Mouse (Mus musculus) heart, embryonic 12.5 days (tissue): ENCODE measurements around the gene Mrpl51. TPM values are rescaled to one million over a fixed set of nuclear protein-coding genes. Genes with fewer than 3 reads are reported as not detected.
A peak's percentile ranks its signal among the peaks of the same experiment; 100 is the strongest.
"Not testable (repeated sequence)": the region's sequence is repeated elsewhere in the genome, so short reads cannot be mapped to it uniquely, and the experiment has no call there.

ENCODE experiments used
- ATAC-seq: fragments of 200-750 bp; cut with Nextera tagmentation; 2 replicates; pipeline ENCODE4 v1.8.0; 2017; ENCODE audit warnings: moderate TSS enrichment, moderate library complexity; ENCODE audit not compliant: insufficient number of reproducible peaks, low FRiP score
- H3K27ac ChIP-seq: fragments of 300-500 bp; sonication (generic); 2 replicates; pipeline ENCODE4 v1.5.1; 2016; ENCODE audit warnings: mild to moderate bottlenecking, moderate library complexity; ENCODE audit not compliant: poor library complexity, severe bottlenecking
- H3K27me3 ChIP-seq: fragments of 300-500 bp; sonication (generic); replicated peaks from 2 replicates; pipeline ENCODE4 v1.6.1; 2016; ENCODE audit warnings: mild to moderate bottlenecking, moderate library complexity
- H3K36me3 ChIP-seq: fragments of 300-500 bp; sonication (generic); 2 replicates; pipeline ENCODE4 v1.6.1; 2016; ENCODE audit warnings: mild to moderate bottlenecking, moderate library complexity
- H3K4me1 ChIP-seq: fragments of 300-500 bp; sonication (generic); replicated peaks from 2 replicates; pipeline ENCODE4 v1.6.1; 2016; ENCODE audit warnings: mild to moderate bottlenecking
- H3K4me2 ChIP-seq: fragments of 300-500 bp; sonication (generic); 2 replicates; pipeline ENCODE4 v1.6.1; 2016; ENCODE audit warnings: mild to moderate bottlenecking, moderate library complexity
- H3K4me3 ChIP-seq: fragments of 300-500 bp; sonication (generic); 2 replicates; pipeline ENCODE4 v1.5.1; 2016; ENCODE audit warnings: mild to moderate bottlenecking
- H3K9ac ChIP-seq: fragments of 300-500 bp; sonication (generic); 2 replicates; pipeline ENCODE4 v1.6.1; 2016; ENCODE audit warnings: mild to moderate bottlenecking, moderate library complexity
- H3K9me3 ChIP-seq: fragments of 300-500 bp; sonication (generic); replicated peaks from 2 replicates; pipeline ENCODE4 v1.6.1; 2016; ENCODE audit warnings: mild to moderate bottlenecking, moderate library complexity
- WGBS: fragments of 180-500 bp; shearing (Covaris S2); methylation state at CpG from one replicate; pipeline ENCODE4 v1.1.7; 2016; 5-methylcytosine and 5-hydroxymethylcytosine counted together
- polyA plus RNA-seq: library from polyadenylated mRNA; unstranded; fragments of >200 nt; fragmentation: Nextera tagmentation; extraction: Ambion mirVana; gene quantifications from 2 replicates; pipeline ENCODE4 v1.2.1, GENCODE M21; 2016

Mrpl51 gene
- polyA plus RNA-seq, 1 experiment from 2014 or later, result 218 TPM

GRCm38 (mm10) chr6:125159773-125160557, 31.6 kb upstream of the Mrpl51 start:
- H3K4me1 ChIP-seq, result peaks cover 31% of the 10 kb centered on the region
- ATAC-seq, result no peak
- no peaks in the 10 kb centered on the region for H3K9me3 ChIP-seq
- H3K36me3 ChIP-seq, result peaks cover 75% of the 10 kb centered on the region
- H3K4me3 ChIP-seq, result no peak overlapping the region
- no peak overlapping the region for H3K4me2 ChIP-seq
- WGBS, result 63% methylated on average over 7 of the region's 7 CpGs
- H3K27ac ChIP-seq, result peak overlapping the region; percentile 82
- no peak overlapping the region for H3K9ac ChIP-seq
- H3K27me3 ChIP-seq, result no peaks in the 10 kb centered on the region

DNA sequence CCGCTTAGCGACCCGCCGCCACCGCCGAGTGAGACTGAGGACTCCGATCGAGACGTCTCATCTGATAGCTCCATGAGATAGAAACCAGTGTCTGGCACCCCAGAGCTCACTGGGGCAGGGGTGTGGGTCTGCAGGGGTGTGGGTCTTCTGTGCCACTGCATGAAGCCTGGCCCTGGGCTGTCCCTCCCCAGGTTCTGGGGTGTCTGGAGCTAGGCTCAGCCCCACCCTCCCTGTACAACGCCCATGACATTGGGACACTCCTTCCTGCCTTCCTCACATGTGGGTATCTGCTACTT, 31.1 kb upstream of the Mrpl51 start:
- H3K4me1 ChIP-seq, result peaks cover 31% of the 10 kb centered on the region
- H3K27me3 ChIP-seq, result no peaks in the 10 kb centered on the region
- peak overlapping the region; percentile 82 for H3K27ac ChIP-seq
- H3K9me3 ChIP-seq, result no peaks in the 10 kb centered on the region
- H3K9ac ChIP-seq, result no peak overlapping the region; the same call in 1 of the 2 replicates
- H3K36me3 ChIP-seq, result peaks cover 70% of the 10 kb centered on the region
- H3K4me3 ChIP-seq, result no peak overlapping the region
- ATAC-seq, result no peak
- no peak overlapping the region for H3K4me2 ChIP-seq
- WGBS, result 31% methylated on average over 10 of the region's 10 CpGs

DNA sequence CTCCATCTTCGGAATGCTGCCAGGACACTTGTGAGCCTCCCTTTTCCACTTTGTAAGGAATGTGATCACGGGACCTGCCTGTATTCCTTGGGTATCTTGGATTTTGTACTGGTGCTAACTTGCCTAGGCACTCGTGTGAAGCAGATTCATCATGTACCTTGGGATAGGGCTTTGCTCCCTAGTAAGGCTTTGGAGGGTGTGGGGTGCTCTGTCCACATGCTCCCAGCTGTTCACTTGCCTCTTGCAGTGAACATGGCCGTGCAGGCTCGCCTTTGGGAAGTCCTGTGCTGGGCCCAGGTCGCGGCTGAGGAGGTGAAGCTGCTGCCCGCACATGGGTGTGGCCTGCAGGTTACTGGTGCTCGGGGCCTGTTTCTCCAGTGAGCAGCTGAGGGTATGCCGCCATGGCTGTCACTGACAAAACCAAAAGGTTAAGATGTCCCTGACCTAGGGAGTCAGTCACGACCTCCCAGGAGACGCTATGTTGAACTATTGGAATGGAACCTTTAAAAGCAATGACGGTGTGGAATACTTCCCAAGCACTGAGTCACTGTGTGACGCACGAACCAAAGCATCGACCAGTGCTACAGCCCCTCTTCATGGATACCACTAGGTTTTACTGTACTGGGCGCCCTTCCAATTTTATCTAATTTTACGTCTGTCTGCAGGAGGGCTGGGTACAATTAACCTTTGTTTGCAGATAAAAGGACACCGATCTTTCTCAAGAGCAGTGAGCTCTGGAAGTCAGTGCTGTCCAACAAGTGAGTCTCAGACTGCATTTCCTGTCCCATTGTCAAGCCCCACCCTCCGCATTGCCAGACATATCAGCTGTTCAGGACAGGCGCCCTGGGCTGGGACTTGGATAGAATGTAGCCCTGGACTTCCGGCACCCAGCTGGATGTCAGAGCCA, 30.5 kb upstream of the Mrpl51 start:
- peak; percentile 4; the same call in 1 of the 2 replicates for ATAC-seq
- WGBS, result 9% methylated on average over 22 of the region's 22 CpGs
- Histone ChIP-seq H3K9me3 (no peaks in the 10 kb centered on the region), H3K27me3 (no peaks in the 10 kb centered on the region), H3K9ac (peak overlapping the region; percentile 52), H3K4me2 (peak overlapping the region; percentile 90), H3K36me3 (peaks cover 66% of the 10 kb centered on the region), H3K4me1 (peaks cover 31% of the 10 kb centered on the region), H3K27ac (peak overlapping the region; percentile 82), H3K4me3 (peak overlapping the region; percentile 19)

GRCm38 (mm10) chr6:125161971-125162370, 29.6 kb upstream of the Mrpl51 start:
- peak overlapping the region; percentile 90 for H3K4me2 ChIP-seq
- H3K27me3 ChIP-seq, ATAC-seq, H3K9me3 ChIP-seq: not testable (repeated sequence)
- peak overlapping the region; percentile 58; the same call in 1 of the 2 replicates for H3K9ac ChIP-seq
- H3K27ac ChIP-seq, result peak overlapping the region; percentile 82
- H3K4me3 ChIP-seq, result 0 out of 2 replicates have a peak overlapping the region, but pooled peaks have one; percentile 84
- H3K4me1 ChIP-seq, result peaks cover 38% of the 10 kb centered on the region
- H3K36me3 ChIP-seq, result peaks cover 62% of the 10 kb centered on the region
- 5% methylated on average over 4 of the region's 5 CpGs for WGBS

DNA sequence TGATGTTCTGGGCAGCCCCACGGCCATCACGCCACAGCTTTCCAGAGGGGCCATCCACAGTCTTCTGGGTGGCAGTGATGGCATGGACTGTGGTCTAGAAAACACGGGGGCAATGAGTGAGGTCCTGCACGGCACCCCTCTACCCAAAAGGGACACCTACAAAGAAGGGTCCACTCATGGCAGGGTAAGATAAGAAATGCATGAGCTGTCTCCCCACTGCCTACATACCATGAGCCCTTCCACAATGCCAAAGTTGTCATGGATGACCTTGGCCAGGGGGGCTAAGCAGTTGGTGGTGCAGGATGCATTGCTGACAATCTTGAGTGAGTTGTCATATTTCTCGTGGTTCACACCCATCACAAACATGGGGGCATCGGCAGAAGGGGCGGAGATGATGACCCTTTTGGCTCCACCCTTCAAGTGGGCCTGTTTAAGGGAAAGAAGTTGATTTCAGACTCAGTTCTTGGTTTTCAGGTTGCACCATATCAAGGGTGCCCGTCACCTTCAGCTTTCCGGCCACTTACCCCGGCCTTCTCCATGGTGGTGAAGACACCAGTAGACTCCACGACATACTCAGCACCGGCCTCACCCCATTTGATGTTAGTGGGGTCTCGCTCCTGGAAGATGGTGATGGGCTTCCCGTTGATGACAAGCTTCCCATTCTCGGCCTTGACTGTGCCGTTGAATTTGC, 28.8 kb upstream of the Mrpl51 start:
- peaks cover 60% of the 10 kb centered on the region for H3K36me3 ChIP-seq
- peaks cover 46% of the 10 kb centered on the region for H3K4me1 ChIP-seq
- peak overlapping the region; percentile 53 for H3K27ac ChIP-seq
- 62% methylated on average over 13 of the region's 16 CpGs for WGBS
- H3K27me3 ChIP-seq, H3K9me3 ChIP-seq, ATAC-seq: not testable (repeated sequence)
- H3K4me3 ChIP-seq, result peak overlapping the region; percentile 84
- peak overlapping the region; percentile 58 for H3K9ac ChIP-seq
- peak overlapping the region; percentile 90 for H3K4me2 ChIP-seq

GRCm38 (mm10) chr6:125163801-125164657, 27.6 kb upstream of the Mrpl51 start:
- 5% methylated on average over 20 of the region's 20 CpGs for WGBS
- Histone ChIP-seq H3K4me3 (peak overlapping the region; percentile 84), H3K36me3 (peaks cover 62% of the 10 kb centered on the region)

DNA sequence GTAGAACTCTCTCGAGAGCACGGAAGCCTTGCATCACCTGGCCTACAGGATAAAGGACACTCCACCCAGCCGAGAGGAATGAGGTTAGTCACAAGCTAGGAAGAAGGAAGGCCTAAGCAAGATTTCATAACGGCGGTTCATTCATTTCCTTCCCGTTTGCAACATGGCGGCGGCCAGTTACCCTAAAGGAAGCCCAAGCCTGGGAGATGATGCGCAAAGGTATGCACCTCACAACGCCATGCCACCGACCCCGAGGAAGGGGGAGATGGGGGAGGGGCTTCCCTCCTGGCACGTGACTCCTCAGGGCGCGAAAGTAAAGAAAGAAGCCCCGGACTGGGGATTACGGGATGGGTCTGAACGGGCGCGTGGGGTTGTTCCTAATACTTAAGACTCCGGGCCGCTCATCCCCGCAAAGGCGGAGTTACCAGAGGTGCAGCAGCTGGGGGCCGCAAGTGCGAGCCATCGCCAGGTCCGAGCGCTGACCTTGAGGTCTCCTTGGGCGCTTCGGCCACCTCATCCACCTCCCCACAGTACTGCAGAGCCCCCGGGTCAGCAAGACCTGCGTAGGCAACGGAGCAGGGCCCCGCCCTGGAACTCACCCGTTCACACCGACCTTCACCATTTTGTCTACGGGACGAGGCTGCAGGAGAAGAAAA, 26.8 kb upstream of the Mrpl51 start:
- no peaks in the 10 kb centered on the region for H3K27me3 ChIP-seq
- peaks cover 53% of the 10 kb centered on the region for H3K4me1 ChIP-seq
- H3K9ac ChIP-seq, result peak overlapping the region; percentile 98
- ATAC-seq, result peak; percentile 12
- WGBS, result under 1% methylated on average over 39 of the region's 39 CpGs
- H3K9me3 ChIP-seq, result no peaks in the 10 kb centered on the region
- peak overlapping the region; percentile 90 for H3K4me2 ChIP-seq
- H3K36me3 ChIP-seq, result peaks cover 62% of the 10 kb centered on the region
- H3K27ac ChIP-seq, result peak overlapping the region; percentile 99
- H3K4me3 ChIP-seq, result peak overlapping the region; percentile 84

More at GRCm38 (mm10) chr6:125163801-125164657, 27.6 kb upstream of the Mrpl51 start:
- Histone ChIP-seq H3K9me3 (no peaks in the 10 kb centered on the region), H3K27ac (peak overlapping the region; percentile 99), H3K4me1 (peaks cover 53% of the 10 kb centered on the region), H3K4me2 (peak overlapping the region; percentile 90), H3K27me3 (no peaks in the 10 kb centered on the region), H3K9ac (peak overlapping the region; percentile 98)
- ATAC-seq, result no peak

DNA sequence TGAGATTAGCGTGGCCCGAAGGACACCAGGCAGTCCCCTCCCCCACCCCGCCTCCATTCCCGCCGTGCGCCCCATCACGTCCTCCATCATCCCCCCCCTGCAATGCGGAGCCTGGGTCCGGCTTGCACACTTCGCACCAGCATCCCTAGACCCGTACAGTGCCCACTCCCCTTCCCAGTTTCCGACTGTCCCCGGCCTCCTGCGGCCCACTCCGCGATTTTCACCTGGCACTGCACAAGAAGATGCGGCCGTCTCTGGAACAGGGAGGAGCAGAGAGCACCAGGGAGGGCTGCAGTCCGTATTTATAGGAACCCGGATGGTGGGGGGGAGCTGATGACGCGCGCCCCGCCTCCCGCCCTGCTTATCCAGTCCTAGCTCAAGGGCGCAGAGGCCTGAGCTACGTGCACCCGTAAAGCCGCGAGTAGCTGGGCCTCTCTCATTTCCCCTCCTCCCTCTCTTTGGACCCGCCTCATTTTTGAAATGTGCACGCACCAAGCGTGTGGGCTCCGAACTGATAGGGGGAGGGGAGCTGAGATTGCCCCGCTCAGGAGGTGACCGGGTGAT, 26.2 kb upstream of the Mrpl51 start:
- peak overlapping the region; percentile 98 for H3K9ac ChIP-seq
- peaks cover 63% of the 10 kb centered on the region for H3K36me3 ChIP-seq
- under 1% methylated on average over 36 of the region's 36 CpGs for WGBS
- H3K4me1 ChIP-seq, result peaks cover 53% of the 10 kb centered on the region
- H3K27me3 ChIP-seq, result no peaks in the 10 kb centered on the region
- peak overlapping the region; percentile 99 for H3K27ac ChIP-seq
- H3K4me3 ChIP-seq, result peak overlapping the region; percentile 84
- H3K9me3 ChIP-seq, result no peaks in the 10 kb centered on the region
- ATAC-seq, result peak; percentile 88
- peak overlapping the region; percentile 90 for H3K4me2 ChIP-seq

DNA sequence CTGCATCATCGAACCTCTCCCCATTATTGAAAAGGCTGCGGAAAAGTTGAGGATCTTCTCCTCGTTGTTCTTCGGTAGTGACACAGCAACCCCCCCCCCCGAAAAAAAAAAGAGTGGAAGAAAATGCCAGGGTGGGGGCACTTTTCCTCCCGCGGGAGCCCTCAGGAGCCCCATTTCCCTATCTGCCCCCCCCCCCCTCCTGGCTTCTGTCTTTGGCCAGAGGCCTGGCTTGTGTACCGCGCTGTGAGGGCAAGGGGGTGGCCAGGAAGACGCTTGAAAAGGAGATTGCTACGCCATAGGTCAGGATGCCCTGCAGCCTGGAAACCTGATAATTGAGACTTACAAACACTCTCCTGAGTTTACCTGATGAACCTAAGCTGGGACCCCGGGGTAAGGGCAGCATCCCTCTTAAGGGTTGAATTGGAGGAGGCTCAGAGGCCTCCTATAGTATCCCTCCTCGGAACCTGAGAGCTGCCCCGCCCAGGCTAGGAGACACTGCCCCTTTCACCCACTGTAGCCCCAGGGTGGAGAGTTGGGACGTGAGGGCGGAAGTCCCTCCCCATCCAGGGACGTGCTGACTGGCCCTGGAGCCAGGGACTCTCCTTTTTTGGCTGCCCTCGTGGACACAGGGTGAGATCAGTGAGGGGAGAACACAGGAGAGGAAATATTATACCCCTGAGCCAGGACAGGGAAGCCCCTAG, 25.4 kb upstream of the Mrpl51 start, which contains the start of gene Gapdh:
TSS of gene Gapdh (minus strand) at position 417 of the 701 bp plus-strand sequence.
- peak within 1 kb of the TSS; percentile 90 for H3K4me2 ChIP-seq
- H3K9ac ChIP-seq, result peak within 1 kb of the TSS; percentile 98
- no peaks in the 10 kb centered on the region for H3K9me3 ChIP-seq
- H3K4me1 ChIP-seq, result peaks cover 45% of the 10 kb centered on the region
- ATAC-seq, result peak; percentile 73
- no peaks in the 10 kb centered on the region for H3K27me3 ChIP-seq
- peak within 1 kb of the TSS; percentile 84 for H3K4me3 ChIP-seq
- under 1% methylated on average over 18 of the region's 18 CpGs for WGBS
- H3K27ac ChIP-seq, result peak within 1 kb of the TSS; percentile 99
- peaks cover 63% of the 10 kb centered on the region for H3K36me3 ChIP-seq
